Mouse (Mus musculus): ENCODE data around the gene Milr1.
A peak's percentile ranks its signal among the peaks of the same experiment; 100 is the strongest.
"Not testable (repeated sequence)": the region's sequence is repeated elsewhere in the genome, so short reads cannot be mapped to it uniquely, and the experiment has no call there.

Milr1 gene

DNA sequence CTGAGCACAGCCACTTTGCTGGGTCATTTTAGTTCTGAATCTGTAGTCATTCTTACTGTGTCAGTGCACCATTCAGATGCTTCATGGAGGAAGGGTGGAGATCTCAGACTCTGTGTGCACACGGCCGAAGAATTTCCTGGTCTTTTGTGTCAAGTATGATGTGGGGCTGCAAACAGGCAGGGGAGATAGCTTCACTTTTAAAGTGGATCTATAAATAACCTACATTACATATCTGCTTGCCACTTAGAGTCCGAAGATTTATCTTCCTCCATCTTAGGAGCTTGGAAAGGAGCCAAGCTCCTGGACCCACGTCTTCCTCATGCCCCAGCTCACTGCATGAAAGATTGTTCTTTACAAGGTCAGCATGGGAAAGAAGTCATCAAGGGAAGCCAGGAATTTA is 20.3 kb upstream of the Milr1 start:
- no peak for DNase-seq (ENCODE audit: low spot score)

- DNase-seq (ENCODE audit: low spot score): no peak
Observed at GRCm38 (mm10) chr11:106736614-106737013, 14.4 kb upstream of the Milr1 start.

DNA sequence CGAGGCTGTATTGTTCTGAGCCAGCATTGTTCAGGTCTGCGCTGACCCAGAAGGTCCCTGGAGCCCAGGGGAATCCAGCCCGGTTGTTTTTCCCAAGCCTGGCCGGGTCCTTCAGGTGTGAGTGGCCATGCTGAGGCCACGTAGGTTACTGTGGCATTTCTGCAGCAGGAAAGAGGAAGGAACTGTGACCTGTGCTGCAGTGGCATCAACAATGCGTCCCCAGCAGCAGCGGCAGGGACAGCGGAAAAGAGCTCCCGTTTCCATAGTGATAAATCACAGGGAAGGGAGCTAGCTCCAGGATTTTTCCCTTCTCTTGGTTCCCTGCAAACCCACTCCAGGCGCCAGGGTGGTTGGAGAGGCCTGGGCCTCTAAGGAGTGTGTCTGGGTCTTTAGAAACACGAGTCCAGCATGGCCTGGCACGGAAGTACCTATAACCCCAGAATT is 13.8 kb upstream of the Milr1 start:
- DNase-seq (ENCODE audit: low spot score): peak; percentile 39

GRCm38 (mm10) chr11:106739116-106739515 is 11.9 kb upstream of the Milr1 start:
- no peak for DNase-seq (ENCODE audit: low spot score)

GRCm38 (mm10) chr11:106740724-106741123 is 10.3 kb upstream of the Milr1 start:
- not testable (repeated sequence) for DNase-seq (ENCODE audit: low spot score)

GRCm38 (mm10) chr11:106741232-106741631 is 9.8 kb upstream of the Milr1 start:
- no peak for DNase-seq (ENCODE audit: low spot score)

DNA sequence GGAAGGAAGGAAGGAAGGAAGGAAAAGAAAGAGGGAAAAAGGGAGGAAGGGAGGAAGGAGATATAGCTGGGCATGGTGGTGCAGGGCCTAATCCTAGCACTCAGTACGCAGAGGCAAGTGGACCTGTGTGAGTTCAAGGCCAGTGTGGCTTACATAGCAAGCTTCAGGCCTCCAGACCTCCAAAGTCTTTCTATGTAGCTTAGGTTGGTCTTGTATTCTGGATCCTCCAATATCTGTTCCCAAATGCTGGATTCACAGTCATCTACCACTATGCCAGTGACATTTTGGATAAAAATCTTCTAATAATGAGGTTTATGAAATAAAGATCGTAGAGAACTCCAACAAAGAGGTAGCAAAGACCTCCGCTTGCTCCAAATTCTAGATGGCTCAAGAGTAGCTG is 9.2 kb upstream of the Milr1 start:
- DNase-seq (ENCODE audit: low spot score): no peak

- DNase-seq (ENCODE audit: low spot score): no peak
Observed at GRCm38 (mm10) chr11:106742388-106742841, 8.6 kb upstream of the Milr1 start.

DNA sequence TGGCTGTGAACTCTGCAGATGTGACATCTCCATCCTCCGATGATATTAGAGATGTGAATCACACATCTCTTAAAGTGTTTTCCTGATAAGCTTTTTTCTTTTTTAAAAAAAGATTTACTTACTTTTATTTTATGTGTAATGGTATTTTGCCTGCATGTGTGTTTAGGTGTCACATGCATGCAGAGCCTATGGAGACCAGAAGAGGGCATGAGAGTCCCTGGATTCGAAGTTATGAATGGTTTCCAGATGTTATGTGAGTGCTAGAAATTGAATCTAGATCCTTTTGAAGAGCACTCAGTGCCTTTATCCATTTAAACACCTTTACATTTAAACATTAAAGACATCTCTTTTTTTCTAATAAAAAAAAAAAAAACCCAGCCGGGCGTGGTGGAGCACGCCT is 6.1 kb upstream of the Milr1 start:
- DNase-seq (ENCODE audit: low spot score): no peak

GRCm38 (mm10) chr11:106749557-106750120 is 1.4 kb upstream of the Milr1 start:
- not testable (repeated sequence) for DNase-seq (ENCODE audit: low spot score)

DNA sequence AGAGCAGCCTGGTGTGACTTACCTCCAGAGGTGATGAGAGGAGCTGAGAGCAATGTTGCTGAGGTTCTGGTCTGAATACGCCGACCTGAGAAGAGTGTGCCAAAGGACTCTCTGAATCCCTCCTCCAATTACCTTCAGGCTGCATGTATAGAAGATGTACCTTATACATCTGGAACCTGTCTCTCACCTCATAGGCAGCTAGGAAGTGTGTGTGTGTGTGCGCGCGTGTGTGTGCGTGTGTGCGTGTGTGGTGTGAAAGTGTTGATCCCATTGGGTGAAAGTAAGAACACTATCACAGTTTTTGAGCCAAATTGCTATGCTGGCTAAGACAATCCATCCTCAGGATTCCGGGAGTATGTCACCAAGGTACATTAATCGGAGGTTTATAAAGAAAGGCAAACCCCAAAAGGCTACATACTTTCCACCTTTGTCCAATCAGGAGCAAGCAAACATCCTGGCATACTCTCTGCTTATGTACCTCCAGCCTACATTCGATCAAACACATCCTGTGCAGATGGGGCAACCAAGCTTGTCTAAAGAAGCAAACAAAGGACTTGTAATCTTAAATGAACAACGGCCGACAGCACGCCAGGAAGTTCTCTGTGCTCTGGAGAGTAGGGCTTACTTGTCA is 790 bp upstream of the Milr1 start, which contains the start of gene Pecam1:
Gene Pecam1, minus strand, starts transcription at position 508 of the 631 bp plus-strand sequence.
- peak; percentile 50 for DNase-seq (ENCODE audit: low spot score)

DNA sequence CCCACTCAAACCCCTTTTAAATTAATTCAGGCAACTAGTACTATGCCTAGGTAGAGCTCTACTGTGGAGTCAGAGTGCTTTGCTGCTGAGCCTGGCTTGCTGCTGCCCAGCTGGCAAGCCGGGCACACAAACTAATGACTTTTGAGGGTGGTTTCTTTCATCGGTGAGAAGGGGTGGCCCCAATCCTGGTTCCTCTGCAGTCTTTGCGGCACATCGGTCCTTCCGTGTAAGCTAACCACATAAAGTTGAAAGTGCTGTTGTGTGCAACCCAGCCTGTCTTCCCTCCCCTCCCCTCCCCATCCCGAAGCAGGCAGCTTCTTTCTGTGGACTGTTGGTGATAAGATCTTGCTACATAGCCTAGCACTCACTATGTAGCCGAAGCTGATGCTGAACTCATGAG is 1.1 kb downstream of the Milr1 start:
- peak; percentile 60 for DNase-seq (ENCODE audit: low spot score)

DNA sequence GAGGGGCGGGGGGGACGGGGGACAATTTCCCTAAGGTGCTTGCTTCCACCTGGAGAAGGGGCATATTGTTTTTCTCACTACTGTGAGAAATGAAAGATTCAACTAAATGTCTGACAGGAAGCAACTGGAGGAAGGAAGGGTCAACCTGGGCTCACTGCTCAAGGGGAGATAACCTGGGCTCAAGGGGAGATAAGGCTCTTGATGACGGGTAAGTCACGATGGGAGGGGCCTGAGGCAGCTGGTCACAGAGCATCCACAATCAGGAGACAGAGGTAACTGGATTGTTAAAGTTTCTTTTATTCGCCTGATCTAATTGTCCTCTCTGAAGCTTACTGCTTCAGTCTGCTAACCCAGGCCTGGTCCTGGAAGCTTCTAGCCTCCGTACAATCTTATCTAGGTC is 2.3 kb downstream of the Milr1 start:
- no peak for DNase-seq (ENCODE audit: low spot score)

DNA sequence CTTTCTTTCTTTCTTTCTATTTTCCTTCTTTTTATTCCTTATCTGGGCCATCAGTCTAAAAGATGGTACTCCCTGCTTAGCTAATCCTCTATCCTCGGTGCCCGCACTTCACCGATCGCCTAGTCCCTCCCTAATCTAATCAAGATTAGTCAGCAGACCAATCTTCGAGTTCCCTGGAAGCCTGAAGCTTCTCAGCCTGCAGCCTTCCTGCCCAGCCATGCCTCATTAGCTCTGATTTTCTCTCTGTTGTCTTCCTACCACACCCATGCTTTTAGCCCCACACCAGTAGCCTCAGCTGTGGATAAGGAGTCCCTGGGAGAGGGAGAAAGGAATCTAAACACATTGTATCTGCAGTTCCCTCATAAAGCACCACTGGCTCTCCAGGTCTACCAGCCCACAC is 4.6 kb downstream of the Milr1 start:
- DNase-seq (ENCODE audit: low spot score): no peak

DNA sequence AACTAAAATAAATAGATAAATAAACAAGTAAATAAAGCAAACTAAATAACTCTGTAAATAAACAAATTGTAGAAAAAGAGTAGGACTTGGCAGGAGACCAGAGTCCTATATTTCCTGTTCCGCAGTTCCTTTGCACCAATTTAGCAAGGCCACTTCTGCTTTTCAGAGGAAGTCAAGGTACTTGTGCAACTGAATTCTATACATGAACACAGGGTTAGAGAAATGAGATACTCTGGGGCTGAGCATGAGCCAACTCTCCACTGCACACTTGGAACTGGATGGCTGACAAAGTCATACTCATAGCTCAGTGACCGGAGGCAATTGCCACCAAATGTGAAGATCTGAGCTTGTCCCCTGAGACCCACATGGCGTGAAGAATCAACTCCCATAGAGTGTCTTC is 8.0 kb downstream of the Milr1 start:
- peak; percentile 54 for DNase-seq (ENCODE audit: low spot score)

- no peak for DNase-seq (ENCODE audit: low spot score)
Observed at GRCm38 (mm10) chr11:106760511-106760910, 9.5 kb downstream of the Milr1 start.

- DNase-seq (ENCODE audit: low spot score): peak; percentile 72
Observed at GRCm38 (mm10) chr11:106762139-106762799, 11.2 kb downstream of the Milr1 start.

DNA sequence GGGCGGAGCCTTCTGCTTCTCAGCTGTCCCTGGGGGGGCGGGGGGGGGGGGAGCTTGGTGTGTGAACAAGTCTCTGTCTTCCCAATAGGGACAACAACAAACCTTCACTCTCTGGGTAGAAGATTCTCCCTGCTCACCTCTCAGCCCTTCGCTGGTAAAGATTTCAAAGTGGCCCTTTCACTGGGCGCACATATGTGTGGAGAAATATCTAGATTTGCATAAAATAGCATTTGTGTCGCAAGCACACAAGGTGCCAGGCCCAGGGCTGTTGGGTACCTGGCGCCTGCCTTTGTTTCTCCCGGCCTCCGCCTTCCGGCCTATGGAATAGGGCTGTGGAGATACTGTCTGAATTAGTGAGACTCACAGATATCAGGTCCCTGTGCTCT is 11.8 kb downstream of the Milr1 start:
- no peak for DNase-seq (ENCODE audit: low spot score)

- DNase-seq (ENCODE audit: low spot score): no peak
Observed at GRCm38 (mm10) chr11:106766611-106767162, 15.7 kb downstream of the Milr1 start.

DNA sequence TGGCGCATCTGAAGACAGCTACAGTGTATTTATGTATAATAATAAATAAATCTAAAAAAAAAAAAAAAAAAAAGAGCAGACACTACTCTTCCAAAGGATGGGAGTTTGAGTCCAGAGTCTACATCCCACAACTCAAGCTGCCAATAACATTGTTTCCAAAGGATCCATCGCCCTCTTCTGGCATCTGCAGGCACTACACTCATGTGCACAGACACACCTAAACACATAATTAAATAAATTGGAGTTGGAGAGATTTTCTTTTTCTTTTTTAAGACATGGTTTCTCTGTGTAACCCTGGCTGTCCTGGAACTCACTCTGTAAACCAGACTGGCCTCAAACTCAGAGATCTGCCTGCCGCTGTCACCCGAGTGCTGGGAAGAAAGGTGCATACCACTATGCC is 16.5 kb downstream of the Milr1 start:
- DNase-seq (ENCODE audit: low spot score): no peak

DNA sequence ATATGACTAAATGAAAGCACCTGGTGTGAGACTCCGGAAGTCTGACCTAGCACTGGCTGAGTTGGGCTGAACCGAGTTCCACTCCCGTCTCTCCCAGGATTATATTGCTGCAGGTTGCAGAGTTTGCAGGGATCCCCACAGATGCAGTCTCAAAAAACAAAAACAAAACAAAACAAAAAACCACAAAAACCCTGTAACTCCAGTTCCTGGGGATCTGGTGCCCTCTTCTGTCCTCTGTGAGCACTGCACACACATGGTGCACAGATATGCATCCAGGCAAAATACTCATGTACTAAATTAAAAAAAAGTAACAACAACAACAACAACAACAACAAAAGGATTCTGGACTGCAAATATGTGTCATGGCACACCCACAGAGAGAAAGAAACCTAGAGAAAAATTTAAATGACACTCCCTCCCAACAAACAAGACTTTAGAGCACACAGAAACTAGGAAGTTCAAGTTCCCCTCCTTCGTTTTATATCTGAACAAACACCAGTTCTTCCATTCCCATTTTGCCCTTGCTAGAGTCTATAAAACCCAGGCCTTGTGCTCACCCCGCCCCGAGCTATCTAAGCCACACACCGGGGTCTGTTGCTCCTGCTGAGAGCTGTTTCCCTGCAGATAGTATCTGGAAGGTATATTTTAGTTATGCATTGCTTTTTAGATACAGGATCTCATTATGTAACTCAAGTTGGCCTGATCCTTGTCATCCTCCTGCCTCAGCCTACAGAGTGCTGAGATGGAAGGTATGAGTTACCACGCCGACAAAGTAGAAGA is 19.4 kb downstream of the Milr1 start:
- no peak for DNase-seq (ENCODE audit: low spot score)

- no peak for DNase-seq (ENCODE audit: low spot score)
Observed at GRCm38 (mm10) chr11:106773061-106773460, 22.0 kb downstream of the Milr1 start.

Measured in lung, postnatal 25 days (tissue).